Mouse (Mus musculus): ENCODE data around the gene Adamts14. TPM values are rescaled to one million over a fixed set of nuclear protein-coding genes. Genes with fewer than 3 reads are reported as not detected.
A peak's percentile ranks its signal among the peaks of the same experiment; 100 is the strongest.

Adamts14 gene
- polyA plus RNA-seq, 1 experiment from 2014 or later = 0.42 TPM

GRCm38 (mm10) chr10:61240108-61240920, 32.9 kb downstream of the Adamts14 start:
- H3K4me3 ChIP-seq = no peak overlapping the region
- 74% methylated on average over 14 of the region's 14 CpGs for WGBS
- H3K4me1 ChIP-seq = peaks cover 33% of the 10 kb centered on the region
- no peaks in the 10 kb centered on the region for H3K36me3 ChIP-seq (replicated peaks)
- no peak for DNase-seq (ENCODE audit: low spot score)
- H3K27ac ChIP-seq (replicated peaks) = peak overlapping the region; percentile 59; the same call in 1 of the 2 replicates
- H3K9me3 ChIP-seq = 0 out of 2 replicates have a peak, but pooled peaks cover 8% of the 10 kb centered on the region
- H3K27me3 ChIP-seq (replicated peaks; ENCODE audit: low read depth, poor library complexity, severe bottlenecking) = no peaks in the 10 kb centered on the region

DNA sequence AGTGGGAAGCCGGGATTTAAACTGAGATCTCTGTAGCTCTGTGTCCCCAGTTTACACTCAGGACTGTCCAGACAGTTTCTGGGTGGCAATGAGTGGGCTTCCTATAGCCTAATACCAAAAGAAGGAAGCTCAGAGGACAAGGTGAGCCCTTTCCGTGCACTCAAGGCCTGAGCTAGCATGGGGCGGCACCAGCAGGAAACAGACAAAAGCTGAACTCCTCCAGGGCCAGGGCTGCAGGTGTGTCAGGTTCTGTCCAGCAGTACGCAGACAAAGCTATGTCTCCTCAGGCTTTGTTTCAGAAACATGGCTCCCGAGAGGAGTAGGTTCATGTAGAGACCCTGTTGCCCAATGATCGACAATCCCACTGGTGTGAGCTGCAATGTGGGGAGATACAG, 35.9 kb downstream of the Adamts14 start:
- Histone ChIP-seq H3K9me3 (0 out of 2 replicates have a peak, but pooled peaks cover 8% of the 10 kb centered on the region), H3K27me3 (replicated peaks; ENCODE audit: low read depth, poor library complexity, severe bottlenecking) (no peaks in the 10 kb centered on the region), H3K4me1 (peaks cover 40% of the 10 kb centered on the region), H3K36me3 (replicated peaks) (no peaks in the 10 kb centered on the region), H3K4me3 (no peak overlapping the region), H3K27ac (replicated peaks) (0 out of 2 replicates have a peak overlapping the region, but pooled peaks have one; percentile 7)
- 73% methylated on average over 6 of the region's 6 CpGs for WGBS
- DNase-seq (ENCODE audit: low spot score) = no peak

DNA sequence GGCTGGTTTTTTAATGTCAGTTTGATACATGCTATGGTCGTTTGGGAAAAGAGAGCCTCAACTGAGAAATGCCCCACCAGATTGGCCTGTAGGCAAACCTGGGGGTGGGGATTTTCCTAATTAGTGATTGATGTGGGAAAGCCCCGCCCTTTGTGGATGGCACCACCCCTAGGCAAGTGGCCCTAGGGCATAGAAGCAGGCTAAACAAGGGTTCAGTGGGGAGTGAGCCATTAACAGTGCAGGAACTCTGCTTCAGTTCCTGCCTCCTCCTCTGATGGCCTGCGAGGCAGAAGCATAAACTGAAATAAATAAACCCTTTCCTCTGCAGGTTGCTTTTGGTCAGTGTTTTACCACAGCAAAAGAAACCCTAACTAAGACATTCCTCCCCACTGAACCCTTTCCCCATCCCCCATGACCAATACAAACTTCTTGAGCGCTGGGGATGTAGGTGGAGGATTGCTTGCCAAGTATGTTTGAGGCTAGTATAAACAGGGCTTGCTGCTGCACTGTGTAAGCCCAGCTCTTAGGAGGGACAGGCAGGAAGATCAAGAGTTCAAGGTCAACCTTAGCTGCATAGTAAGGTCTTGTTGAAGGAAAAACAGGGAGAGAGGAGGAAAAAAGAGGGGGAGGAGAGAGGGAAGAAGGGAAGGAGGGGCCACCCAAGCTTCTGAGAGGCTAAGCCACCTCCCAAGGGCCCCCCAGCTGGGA, 36.4 kb downstream of the Adamts14 start:
- 0 out of 2 replicates have a peak, but pooled peaks cover 8% of the 10 kb centered on the region for H3K9me3 ChIP-seq
- 0 out of 2 replicates have a peak overlapping the region, but pooled peaks have one; percentile 7 for H3K27ac ChIP-seq (replicated peaks)
- WGBS = 58% methylated on average over 4 of the region's 4 CpGs
- no peak overlapping the region for H3K4me3 ChIP-seq
- H3K36me3 ChIP-seq (replicated peaks) = no peaks in the 10 kb centered on the region
- no peaks in the 10 kb centered on the region for H3K27me3 ChIP-seq (replicated peaks; ENCODE audit: low read depth, poor library complexity, severe bottlenecking)
- no peak for DNase-seq (ENCODE audit: low spot score)
- peaks cover 34% of the 10 kb centered on the region for H3K4me1 ChIP-seq

DNA sequence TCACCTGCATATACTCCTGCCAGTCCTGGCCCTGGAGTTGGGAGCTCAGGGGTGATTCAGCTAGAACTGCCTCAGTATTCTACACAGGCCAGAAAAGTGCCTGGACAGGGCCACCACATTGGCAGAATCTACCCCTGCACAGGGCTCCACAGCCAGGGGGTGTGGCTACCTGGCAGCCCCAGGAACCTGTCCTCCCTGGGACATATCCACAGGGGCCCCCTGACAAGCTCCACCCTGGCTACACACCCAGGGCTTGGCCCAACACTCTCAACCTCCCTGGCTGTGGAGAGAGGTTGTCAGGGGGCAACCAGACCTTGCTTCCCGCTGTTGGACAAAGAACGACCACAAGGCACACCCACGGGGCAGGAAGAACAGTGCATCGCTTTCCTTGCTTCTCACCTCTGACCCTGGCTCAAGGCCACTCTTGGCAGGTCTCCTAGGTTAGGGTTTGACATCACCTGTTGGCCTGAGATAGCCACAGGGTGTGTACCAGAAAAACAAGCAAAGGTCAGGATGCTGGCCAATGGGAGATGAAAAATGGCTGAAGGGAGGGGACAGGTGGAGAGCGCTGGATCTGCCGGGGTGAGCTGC, 37.5 kb downstream of the Adamts14 start:
- 83% methylated on average over 6 of the region's 6 CpGs for WGBS
- Histone ChIP-seq H3K4me1 (peaks cover 24% of the 10 kb centered on the region), H3K4me3 (no peak overlapping the region), H3K36me3 (replicated peaks) (no peaks in the 10 kb centered on the region), H3K27ac (replicated peaks) (no peak overlapping the region), H3K27me3 (replicated peaks; ENCODE audit: low read depth, poor library complexity, severe bottlenecking) (no peaks in the 10 kb centered on the region), H3K9me3 (0 out of 2 replicates have a peak, but pooled peaks cover 8% of the 10 kb centered on the region)
- no peak for DNase-seq (ENCODE audit: low spot score)

GRCm38 (mm10) chr10:61234319-61234718, 38.9 kb downstream of the Adamts14 start:
- Histone ChIP-seq H3K9me3 (0 out of 2 replicates have a peak, but pooled peaks cover 8% of the 10 kb centered on the region), H3K36me3 (replicated peaks) (no peaks in the 10 kb centered on the region), H3K4me1 (peaks cover 15% of the 10 kb centered on the region; the same call in 1 of the 2 replicates), H3K27me3 (replicated peaks; ENCODE audit: low read depth, poor library complexity, severe bottlenecking) (no peaks in the 10 kb centered on the region), H3K4me3 (no peak overlapping the region), H3K27ac (replicated peaks) (no peak overlapping the region)
- WGBS = 75% methylated on average over 4 of the region's 4 CpGs
- no peak for DNase-seq (ENCODE audit: low spot score)

DNA sequence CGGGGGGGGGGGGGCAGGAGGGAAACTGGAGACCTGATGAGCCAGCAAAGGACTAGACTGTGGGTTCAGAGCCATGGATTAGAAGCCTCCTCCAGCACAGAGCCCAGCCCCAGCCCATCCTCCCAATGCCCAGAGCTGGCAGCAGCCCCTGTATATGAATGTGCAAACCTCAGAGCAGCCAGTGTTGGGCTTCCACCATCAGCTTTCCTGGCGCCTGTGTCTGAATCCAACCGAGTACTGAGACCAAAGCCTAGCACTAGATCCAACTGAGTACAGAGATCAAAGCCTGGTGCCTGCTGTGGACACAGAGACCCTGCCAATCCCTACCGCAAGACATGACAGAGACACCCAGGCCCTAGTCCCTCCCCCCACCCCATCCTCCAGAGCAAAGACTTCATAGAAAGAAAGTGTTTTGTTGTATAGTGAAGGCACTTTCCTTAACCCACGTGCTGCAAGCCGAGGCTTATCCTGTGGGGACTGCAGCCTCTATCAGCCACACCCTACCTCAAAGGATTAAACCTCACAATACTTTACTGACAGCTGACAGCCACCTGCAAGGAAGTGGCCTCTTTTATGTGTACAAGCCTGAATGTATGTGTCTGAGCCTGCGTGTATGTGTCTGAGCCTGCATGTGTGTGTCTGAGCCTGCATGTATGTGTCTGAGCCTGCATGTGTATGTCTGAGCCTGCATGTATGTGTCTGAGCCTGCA, 40.2 kb downstream of the Adamts14 start:
- H3K4me1 ChIP-seq = peaks cover 15% of the 10 kb centered on the region; the same call in 1 of the 2 replicates
- DNase-seq (ENCODE audit: low spot score) = no peak
- WGBS = 36% methylated on average over 7 of the region's 7 CpGs
- H3K27ac ChIP-seq (replicated peaks) = no peak overlapping the region
- no peaks in the 10 kb centered on the region for H3K27me3 ChIP-seq (replicated peaks; ENCODE audit: low read depth, poor library complexity, severe bottlenecking)
- H3K4me3 ChIP-seq = no peak overlapping the region
- no peaks in the 10 kb centered on the region for H3K9me3 ChIP-seq
- H3K36me3 ChIP-seq (replicated peaks) = no peaks in the 10 kb centered on the region

DNA sequence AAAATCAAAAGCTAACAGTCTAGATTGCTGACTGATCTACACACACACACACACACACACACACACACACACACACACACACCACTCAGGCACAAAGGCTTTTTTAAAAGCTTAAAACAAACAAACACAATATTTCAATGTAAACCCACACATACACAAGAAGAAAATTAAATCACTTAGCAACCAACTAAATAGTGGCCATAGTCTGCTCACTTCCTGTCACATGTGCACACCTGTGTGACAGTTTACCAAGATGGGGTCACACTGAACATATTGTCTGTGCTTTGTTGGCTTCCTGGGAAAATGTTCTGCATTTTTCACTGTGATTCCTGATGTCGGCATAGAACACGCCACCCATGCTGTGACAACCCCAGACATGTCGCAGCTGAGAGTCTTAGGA, 41.5 kb downstream of the Adamts14 start:
- H3K4me3 ChIP-seq = no peak overlapping the region
- whole genome bisulfite sequencing = 91% methylated on average over 3 of the region's 3 CpGs
- no peak for DNase-seq (ENCODE audit: low spot score)

GRCm38 (mm10) chr10:61226784-61227396, 46.3 kb downstream of the Adamts14 start:
- WGBS = 69% methylated on average over 4 of the region's 4 CpGs
- Histone ChIP-seq H3K4me3 (no peak overlapping the region), H3K36me3 (replicated peaks) (no peaks in the 10 kb centered on the region), H3K4me1 (peaks cover 7% of the 10 kb centered on the region; the same call in 1 of the 2 replicates), H3K9me3 (no peaks in the 10 kb centered on the region), H3K27me3 (replicated peaks; ENCODE audit: low read depth, poor library complexity, severe bottlenecking) (no peaks in the 10 kb centered on the region), H3K27ac (replicated peaks) (no peak overlapping the region)
- DNase-seq (ENCODE audit: low spot score) = peak; percentile 56

More for the DNA sequence above, 41.5 kb downstream of the Adamts14 start:
- Histone ChIP-seq H3K36me3 (replicated peaks) (no peaks in the 10 kb centered on the region), H3K27ac (replicated peaks) (no peak overlapping the region), H3K4me1 (peaks cover 9% of the 10 kb centered on the region; the same call in 1 of the 2 replicates), H3K9me3 (no peaks in the 10 kb centered on the region), H3K27me3 (replicated peaks; ENCODE audit: low read depth, poor library complexity, severe bottlenecking) (no peaks in the 10 kb centered on the region)

DNA sequence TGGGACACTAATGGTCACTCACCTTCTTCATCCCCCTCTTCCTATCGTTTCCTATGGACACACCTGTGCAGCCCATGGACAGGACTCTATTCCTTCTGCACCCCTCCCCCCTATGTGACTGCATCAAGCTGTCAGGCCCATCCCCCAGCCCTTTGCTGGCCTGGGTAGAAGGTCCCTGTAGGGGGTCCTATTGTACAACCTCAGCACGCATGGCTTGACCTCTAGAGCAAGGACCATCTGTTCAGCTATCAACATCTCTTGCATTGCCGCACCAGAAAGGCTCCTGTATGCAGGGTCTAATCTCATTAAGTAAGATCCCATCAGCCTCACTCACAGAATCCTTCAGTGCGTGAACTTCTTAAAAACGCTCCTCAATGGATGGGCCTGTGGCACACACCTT, 47.5 kb downstream of the Adamts14 start:
- 71% methylated on average over 5 of the region's 5 CpGs for WGBS

GRCm38 (mm10) chr10:61219318-61219717, 53.9 kb downstream of the Adamts14 start:
- 92% methylated on average over 4 of the region's 4 CpGs for WGBS
- Histone ChIP-seq H3K36me3 (replicated peaks) (no peaks in the 10 kb centered on the region), H3K4me1 (no peaks in the 10 kb centered on the region), H3K9me3 (peaks cover 7% of the 10 kb centered on the region; the same call in 1 of the 2 replicates), H3K27ac (replicated peaks) (no peak overlapping the region), H3K27me3 (replicated peaks; ENCODE audit: low read depth, poor library complexity, severe bottlenecking) (no peaks in the 10 kb centered on the region), H3K4me3 (no peak overlapping the region)
- DNase-seq (ENCODE audit: low spot score) = no peak

More for the DNA sequence above, 47.5 kb downstream of the Adamts14 start:
- Histone ChIP-seq H3K27me3 (replicated peaks; ENCODE audit: low read depth, poor library complexity, severe bottlenecking) (no peaks in the 10 kb centered on the region), H3K9me3 (no peaks in the 10 kb centered on the region), H3K27ac (replicated peaks) (no peak overlapping the region), H3K4me1 (peaks cover 7% of the 10 kb centered on the region; the same call in 1 of the 2 replicates), H3K36me3 (replicated peaks) (no peaks in the 10 kb centered on the region), H3K4me3 (no peak overlapping the region)
- DNase-seq (ENCODE audit: low spot score) = no peak

DNA sequence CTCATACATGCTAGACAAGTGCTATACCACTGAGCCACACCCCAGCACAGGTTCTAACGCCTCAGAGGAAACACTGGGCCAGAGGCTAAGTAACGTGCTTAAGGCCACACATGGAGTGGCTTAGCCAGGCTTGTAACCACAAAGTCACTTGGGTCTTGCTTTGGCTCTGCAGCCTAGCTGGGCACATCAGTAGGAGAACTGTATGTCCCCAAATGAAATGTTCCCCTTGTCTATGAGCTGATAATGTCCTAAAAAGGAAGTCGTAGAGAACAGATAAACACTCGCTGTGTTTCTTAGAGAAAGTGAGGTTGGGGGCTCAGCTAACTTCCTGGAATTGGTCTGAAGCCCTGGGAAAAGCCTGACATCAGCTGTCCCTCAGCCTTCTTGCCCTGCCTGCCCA, 57.1 kb downstream of the Adamts14 start:
- H3K9me3 ChIP-seq = peaks cover 7% of the 10 kb centered on the region; the same call in 1 of the 2 replicates
- peaks cover 23% of the 10 kb centered on the region for H3K27me3 ChIP-seq (replicated peaks; ENCODE audit: low read depth, poor library complexity, severe bottlenecking)
- no peak overlapping the region for H3K27ac ChIP-seq (replicated peaks)
- 91% methylated on average over 4 of the region's 4 CpGs for WGBS
- no peak for DNase-seq (ENCODE audit: low spot score)
- H3K4me1 ChIP-seq = peaks cover 13% of the 10 kb centered on the region
- no peak overlapping the region for H3K4me3 ChIP-seq
- no peaks in the 10 kb centered on the region for H3K36me3 ChIP-seq (replicated peaks)

All from embryonic facial prominence, embryonic 10.5 days (tissue).